Mouse (Mus musculus) C2C12 (cell line): ENCODE data around the gene Zfp566. TPM values are rescaled to one million over a fixed set of nuclear protein-coding genes. Genes with fewer than 3 reads are reported as not detected.
"Not testable (repeated sequence)": the region's sequence is repeated elsewhere in the genome, so short reads cannot be mapped to it uniquely, and the experiment has no call there.

Source experiments
- H3K27me3 ChIP-seq: one replicate; pipeline ENCODE4 v1.6.1; 2011; ENCODE audit not compliant: control insufficient read depth, insufficient read depth, insufficient read length
- H3K36me3 ChIP-seq: one replicate; pipeline ENCODE4 v1.6.1; 2011; ENCODE audit not compliant: control insufficient read depth, insufficient read depth
- H3K4me3 ChIP-seq: one replicate; pipeline ENCODE4 v1.5.1; 2011; ENCODE audit warnings: mild to moderate bottlenecking, control low read depth; ENCODE audit not compliant: poor library complexity, insufficient read depth, severe bottlenecking
- H3K79me2 ChIP-seq: one replicate; pipeline ENCODE4 v1.6.1; 2011; ENCODE audit not compliant: control insufficient read depth, insufficient read depth
- H3K79me3 ChIP-seq: one replicate; pipeline ENCODE4 v1.6.1; 2011; ENCODE audit warnings: low read depth, control low read depth
- H3ac ChIP-seq: one replicate; pipeline ENCODE3; 2011; ENCODE audit warnings: low read depth; ENCODE audit not compliant: control insufficient read depth, insufficient read length
- CEBPB ChIP-seq: IDR thresholded peaks from one replicate; pipeline ENCODE4 v1.6.1; 2011; ENCODE audit warnings: low read depth, mild to moderate bottlenecking, control low read depth, moderate library complexity
- CTCF ChIP-seq: IDR thresholded peaks from one replicate; pipeline ENCODE4 v1.5.1; 2011; ENCODE audit not compliant: control insufficient read depth, insufficient read depth, insufficient read length
- FOSL1 ChIP-seq: IDR thresholded peaks from one replicate; pipeline ENCODE4 v1.8.0; 2011; ENCODE audit warnings: mild to moderate bottlenecking, low read length; ENCODE audit not compliant: poor library complexity, insufficient read depth, severe bottlenecking
- MAX ChIP-seq: IDR thresholded peaks from one replicate; pipeline ENCODE4 v1.6.1; 2011; ENCODE audit warnings: mild to moderate bottlenecking, control low read depth
- MYOD1 ChIP-seq: IDR thresholded peaks from one replicate; pipeline ENCODE4 v1.6.1; 2011; ENCODE audit warnings: low read depth; ENCODE audit not compliant: control insufficient read depth, insufficient read length
- MYOG ChIP-seq: IDR thresholded peaks from one replicate; pipeline ENCODE4 v1.6.1; 2011; ENCODE audit not compliant: control insufficient read depth, insufficient read length; ENCODE audit errors: extremely low read depth
- USF1 ChIP-seq: IDR thresholded peaks from one replicate; pipeline ENCODE4 v1.6.1; 2011; ENCODE audit warnings: low read depth, mild to moderate bottlenecking, control low read depth, moderate library complexity
- polyA plus RNA-seq: library from polyadenylated mRNA; unstranded; fragments of >200 nt; fragmentation: generic; extraction: Trizol; gene quantifications from one replicate; pipeline ENCODE4 v1.2.1, GENCODE M21; 2012; ENCODE audit warnings: missing spikeins

The Zfp566 gene
- polyA plus RNA-seq, 1 experiment, result 3.1 TPM

GRCm38 (mm10) chr7:30121308-30122187 is 31.2 kb upstream of the Zfp566 start, which contains the start of gene Zfp382:
Gene Zfp382, plus strand, starts transcription at chr7:30121942.
- TF ChIP-seq FOSL1 (no peak), CTCF (no peak), MAX (peak; percentile 7)
- Histone ChIP-seq H3K36me3 (peaks cover 8% of the 10 kb centered on the region), H3K4me3 (peak within 1 kb of the TSS; percentile 61), H3K27me3 (no peaks in the 10 kb centered on the region), H3K79me3 (peaks cover 20% of the 10 kb centered on the region), H3ac (peak within 1 kb of the TSS; percentile 78), H3K79me2 (peaks cover 27% of the 10 kb centered on the region)

DNA sequence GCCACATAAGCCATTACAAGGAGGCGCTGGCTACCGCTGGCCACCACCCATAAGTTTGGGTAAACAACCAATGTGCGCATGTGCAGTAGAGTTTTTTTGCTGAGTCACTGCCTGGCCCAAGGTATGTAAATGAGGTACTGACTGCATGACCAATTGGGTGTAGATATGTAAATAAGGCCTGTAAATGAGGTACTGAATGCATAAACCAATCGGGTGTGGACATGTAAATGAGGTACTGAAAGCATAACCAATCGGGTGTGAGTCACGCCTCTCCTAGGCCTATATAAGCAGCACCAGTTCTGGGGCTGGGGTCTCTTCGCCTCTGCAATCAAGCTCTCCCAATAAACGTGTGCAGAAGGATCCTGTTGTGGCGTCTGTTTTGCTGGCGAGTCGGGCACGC is 27.6 kb upstream of the Zfp566 start:
- not testable (repeated sequence) for H3K36me3 ChIP-seq, H3K79me3 ChIP-seq, H3ac ChIP-seq, H3K4me3 ChIP-seq, H3K27me3 ChIP-seq
- peaks cover 10% of the 10 kb centered on the region for H3K79me2 ChIP-seq

- H3ac ChIP-seq, result no peak overlapping the region
- H3K36me3 ChIP-seq, result no peaks in the 10 kb centered on the region
- no peak overlapping the region for H3K4me3 ChIP-seq
- H3K79me2 ChIP-seq, result no peaks in the 10 kb centered on the region
- no peak for TF ChIP-seq MYOD1
- no peak for TF ChIP-seq CTCF
- no peak for TF ChIP-seq CEBPB
- TF ChIP-seq FOSL1, result no peak
- TF ChIP-seq MYOG, result no peak
- no peak for TF ChIP-seq USF1
- no peak for TF ChIP-seq MAX
- H3K79me3 ChIP-seq, result no peaks in the 10 kb centered on the region
- no peaks in the 10 kb centered on the region for H3K27me3 ChIP-seq
Measured at GRCm38 (mm10) chr7:30116076-30116475, 25.7 kb upstream of the Zfp566 start.

- Histone ChIP-seq H3ac (no peak overlapping the region), H3K79me2 (peaks cover 50% of the 10 kb centered on the region), H3K79me3 (peaks cover 38% of the 10 kb centered on the region), H3K36me3 (peaks cover 52% of the 10 kb centered on the region), H3K27me3 (no peaks in the 10 kb centered on the region), H3K4me3 (no peak overlapping the region)
- no peak for TF ChIP-seq CEBPB
- no peak for TF ChIP-seq MAX
Measured at GRCm38 (mm10) chr7:30099297-30099696, 9.0 kb upstream of the Zfp566 start.

DNA sequence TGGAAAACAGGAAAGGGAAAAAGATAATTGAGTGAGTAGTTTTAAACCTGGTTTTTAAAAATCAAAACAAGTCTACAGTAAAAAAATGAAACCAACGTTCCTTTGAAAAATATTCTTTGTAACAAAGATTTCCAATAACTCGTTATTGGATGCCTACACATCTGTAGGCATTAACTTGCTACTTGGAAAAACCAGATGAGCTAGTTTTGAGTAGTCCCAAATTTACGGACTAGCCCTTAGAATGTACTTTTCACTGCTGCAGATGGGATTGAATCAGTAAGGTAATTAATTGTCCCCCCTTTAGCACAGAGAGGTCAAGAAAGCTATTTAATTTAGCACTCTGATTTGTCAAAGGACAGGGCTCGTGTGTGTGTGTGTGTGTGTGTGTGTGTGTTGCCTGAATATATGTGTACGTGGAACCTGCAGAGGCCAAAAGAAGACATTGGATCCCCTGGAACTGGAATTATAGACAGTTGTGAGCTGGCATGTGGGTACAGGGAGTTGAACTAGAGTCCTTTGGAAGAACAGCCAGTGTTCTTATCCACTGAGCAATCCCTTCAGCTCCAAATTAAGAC is 5.3 kb upstream of the Zfp566 start:
- Histone ChIP-seq H3K27me3 (no peaks in the 10 kb centered on the region), H3K4me3 (peak overlapping the region; percentile 64), H3K79me3 (peaks cover 33% of the 10 kb centered on the region), H3ac (peak overlapping the region; percentile 50), H3K79me2 (peaks cover 44% of the 10 kb centered on the region), H3K36me3 (peaks cover 25% of the 10 kb centered on the region)
- no peak for TF ChIP-seq FOSL1
- no peak for TF ChIP-seq MYOG
- no peak for TF ChIP-seq MYOD1
- TF ChIP-seq CEBPB, result no peak
- TF ChIP-seq MAX, result no peak
- no peak for TF ChIP-seq USF1
- no peak for TF ChIP-seq CTCF

DNA sequence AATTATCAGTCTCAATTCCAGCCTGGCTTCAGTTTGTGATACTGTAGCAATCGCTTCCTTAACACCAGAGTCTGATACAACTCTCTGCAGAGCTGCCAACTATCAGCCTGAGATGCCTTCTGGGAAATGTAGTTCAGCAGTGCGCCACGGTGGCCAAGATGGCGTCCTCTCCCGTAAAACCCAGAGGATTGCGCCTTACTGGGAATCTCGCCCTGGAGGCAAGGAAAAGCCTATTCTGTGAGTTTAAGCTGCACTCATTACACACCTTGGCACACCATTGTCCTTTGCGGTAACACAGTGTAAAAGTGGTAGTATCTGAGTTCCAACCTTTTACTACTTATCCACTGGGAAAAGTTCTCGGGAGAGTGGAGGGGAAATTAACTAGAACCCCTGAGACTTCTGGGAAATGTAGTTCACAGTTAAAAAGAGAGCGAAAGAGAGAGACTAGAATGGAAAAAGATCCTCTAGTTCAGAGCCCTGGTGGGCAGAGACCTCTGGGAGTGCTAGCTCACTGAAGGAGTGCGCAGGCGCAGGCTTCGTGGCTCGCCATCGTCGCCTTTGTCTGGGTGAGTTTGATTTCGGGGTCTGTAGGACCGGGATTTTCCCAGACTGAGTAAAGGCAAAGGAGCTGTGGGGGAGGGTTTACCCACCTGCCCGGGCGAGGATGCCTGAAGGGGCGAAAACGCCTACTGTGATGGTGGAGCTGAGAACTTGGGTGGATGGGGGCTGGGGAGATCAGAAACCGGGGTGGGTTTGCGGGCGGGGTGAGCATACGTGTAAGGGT is 4.5 kb upstream of the Zfp566 start, which contains the start of gene Zfp260:
Zfp260 (plus strand) TSS at position 132 of the 784 bp plus-strand sequence.
- Histone ChIP-seq H3ac (peak within 1 kb of the TSS; percentile 92), H3K4me3 (peak within 1 kb of the TSS; percentile 64), H3K79me2 (peaks cover 44% of the 10 kb centered on the region), H3K27me3 (no peaks in the 10 kb centered on the region), H3K79me3 (peaks cover 31% of the 10 kb centered on the region), H3K36me3 (peaks cover 18% of the 10 kb centered on the region)
- no peak for TF ChIP-seq MYOD1
- TF ChIP-seq MYOG, result no peak
- TF ChIP-seq MAX, result no peak
- no peak for TF ChIP-seq CTCF
- no peak for TF ChIP-seq USF1
- TF ChIP-seq FOSL1, result no peak
- TF ChIP-seq CEBPB, result no peak
